In genomic region chr8:26907347-26908170, GRCm38 (mm10) we compare ENCODE assay signal across 14 mouse cellular contexts.
DNase-seq lines count a peak whose midpoint lies in the region; ATAC-seq lines count a peak whose summit lies in the region.
"Had no signal": no experiment of that assay in that cellular context is flagged by ENCODE, and none has a peak within 500 bp of the region (broad histone marks: within the 10 kb centered on the region; RNA-seq: fewer than 3 reads in every experiment).

No protein-coding gene starts in this region.

- peak; percentile 59 for ATAC-seq in granulocyte monocyte progenitor cell, adult 5-6 weeks (replicated peaks; ENCODE audit: poor library complexity, severe bottlenecking)
- no peak for ATAC-seq in midbrain, embryonic 14.5 days (ENCODE audit: low FRiP score, low TSS enrichment)
- ATAC-seq: forebrain, embryonic 16.5 days had no signal

- no peaks in the 10 kb centered on the region for H3K27me3 ChIP-seq in midbrain, embryonic 14.5 days (ENCODE audit: control insufficient read depth, insufficient read depth, low read length)
- H3K27me3 ChIP-seq: embryonic facial prominence, embryonic 13.5 days; hindbrain, embryonic 15.5 days had no signal

- H3K4me3 ChIP-seq in midbrain, embryonic 14.5 days (replicated peaks; ENCODE audit: low read depth, low read length) = no peak overlapping the region
- H3K4me3 ChIP-seq: embryonic facial prominence, embryonic 13.5 days; hindbrain, embryonic 15.5 days; limb, embryonic 15.5 days had no signal

- no peaks in the 10 kb centered on the region for H3K9me3 ChIP-seq in midbrain, embryonic 14.5 days (ENCODE audit: control insufficient read depth, low read length)
- H3K9me3 ChIP-seq: embryonic facial prominence, embryonic 13.5 days; hindbrain, embryonic 15.5 days; limb, embryonic 15.5 days had no signal

- no peaks in the 10 kb centered on the region for H3K36me3 ChIP-seq in midbrain, embryonic 14.5 days (ENCODE audit: control insufficient read depth, insufficient read depth, low read length)
- H3K36me3 ChIP-seq: embryonic facial prominence, embryonic 13.5 days; hindbrain, embryonic 15.5 days; limb, embryonic 15.5 days had no signal

- 90% methylated on average over 8 of the region's 8 CpGs for WGBS in midbrain, embryonic 14.5 days

- no peak overlapping the region for H3K4me2 ChIP-seq in midbrain, embryonic 14.5 days (ENCODE audit: low read length)
- H3K4me2 ChIP-seq: embryonic facial prominence, embryonic 13.5 days; hindbrain, embryonic 15.5 days; limb, embryonic 15.5 days had no signal

- H3K4me1 ChIP-seq in midbrain, embryonic 14.5 days (ENCODE audit: control insufficient read depth, insufficient read depth, low read length) = no peaks in the 10 kb centered on the region
- H3K4me1 ChIP-seq: embryonic facial prominence, embryonic 13.5 days; hindbrain, embryonic 15.5 days had no signal

- H3K9ac ChIP-seq in midbrain, embryonic 14.5 days (replicated peaks; ENCODE audit: low read length) = no peak overlapping the region
- H3K9ac ChIP-seq: embryonic facial prominence, embryonic 13.5 days; hindbrain, embryonic 15.5 days; limb, embryonic 15.5 days had no signal

- H3K27ac ChIP-seq in midbrain, embryonic 14.5 days (replicated peaks; ENCODE audit: low read depth, low read length) = no peak overlapping the region
- H3K27ac ChIP-seq: embryonic facial prominence, embryonic 13.5 days; hindbrain, embryonic 15.5 days; limb, embryonic 15.5 days had no signal

- peak; percentile 11 for DNase-seq in kidney, adult 9 months
- DNase-seq in kidney, postnatal 4 days = no peak
- DNase-seq in brain, adult 2 months (ENCODE audit: low read depth, low spot score) = peak; percentile 30
- peak; percentile 69 for DNase-seq in lung, postnatal 36 days
- DNase-seq in ovary, adult 18-20 months (ENCODE audit: low spot score) = no peak
- DNase-seq in embryo, embryonic 9.5 days (ENCODE audit: extremely low spot score) = no peak
- no peak for DNase-seq in midbrain, embryonic 14.5 days
- DNase-seq: adrenal gland, postnatal 10 days; cerebellum, adult 11-12 months had no signal

Comparison
In these comparisons a context has a peak if more than half of its experiments do, and no peak if none do; other contexts are left out.
1. DNase-seq: peak in kidney, adult 9 months (single experiment), brain, adult 2 months (single experiment) and lung, postnatal 36 days (single experiment); none in kidney, postnatal 4 days (0 of 2), ovary, adult 18-20 months (single experiment), embryo, embryonic 9.5 days (single experiment) and midbrain, embryonic 14.5 days (single experiment).